Mouse (Mus musculus) bone marrow, adult 2 months (tissue): Measurements from ENCODE around the gene Rasd1.

Source experiments
- CTCF ChIP-seq: fragments of 200-500 bp; IDR thresholded peaks from 2 replicates; pipeline ENCODE4 v1.5.1; 2011; ENCODE audit warnings: low read length, control low read depth; ENCODE audit not compliant: control insufficient read depth, insufficient read depth
- POLR2A ChIP-seq: fragments of 200-500 bp; IDR thresholded peaks from 2 replicates; pipeline ENCODE4 v1.6.1; 2011; ENCODE audit warnings: low read depth, mild to moderate bottlenecking, control low read depth, low read length, borderline replicate concordance; ENCODE audit not compliant: control insufficient read depth

DNA sequence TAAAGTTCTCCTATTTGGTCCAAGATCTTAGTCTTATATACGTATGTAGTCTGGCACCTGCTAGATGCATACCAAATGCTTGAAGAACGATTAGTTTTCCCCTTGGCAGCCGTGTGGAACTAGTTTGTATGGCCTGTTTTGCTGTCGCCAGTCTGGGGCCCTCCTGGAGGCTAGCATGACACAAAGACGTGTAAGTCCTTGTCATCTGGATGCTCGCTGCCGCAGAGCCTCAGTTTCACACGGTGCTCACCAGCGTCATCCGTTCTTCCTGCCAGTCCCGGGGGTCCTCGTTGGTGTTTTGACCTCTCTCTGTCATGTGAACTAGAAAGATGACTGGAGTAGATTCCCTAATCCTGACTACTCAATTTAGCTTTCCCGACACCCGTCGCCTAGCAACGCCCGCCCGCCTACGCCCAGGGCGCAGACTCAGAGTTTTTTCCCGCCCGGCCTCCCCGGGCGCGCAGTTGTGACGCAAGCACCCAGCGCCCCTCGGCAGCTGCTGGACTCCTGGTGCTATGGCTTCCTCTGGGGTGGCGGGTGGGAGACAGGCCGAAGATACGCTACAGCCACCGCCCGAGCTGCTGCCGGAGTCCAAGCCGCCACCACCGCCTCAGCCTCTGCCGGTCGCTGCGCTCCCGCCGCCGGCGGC lies 16.9 kb downstream of the Rasd1 start, which contains the start of gene Med9:
- TF ChIP-seq CTCF = no peak
- TF ChIP-seq POLR2A = peak; percentile 31; the same call in 1 of the 2 replicates
